ENCODE assay signal across 10 mouse cellular contexts in the genomic region with DNA sequence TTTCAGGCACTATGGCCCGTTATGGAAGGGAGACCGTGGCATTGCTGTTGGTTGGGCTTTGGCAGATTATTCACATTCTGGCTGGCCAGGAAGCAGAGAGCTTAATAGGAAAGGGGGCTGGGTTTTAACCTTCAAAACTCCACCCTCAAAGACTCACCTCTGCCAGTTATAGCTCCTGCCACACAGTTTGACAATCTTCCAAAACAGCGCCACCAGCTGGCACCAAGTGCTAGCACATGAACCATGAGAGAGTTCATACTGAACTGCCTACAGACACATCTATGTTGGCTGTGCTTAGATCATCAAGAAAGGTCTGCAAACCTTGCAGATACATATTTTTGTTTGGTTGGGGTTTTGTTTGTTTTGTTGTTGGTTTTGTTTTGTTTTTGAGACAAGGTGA. TPM values are rescaled to one million over a fixed set of nuclear protein-coding genes. Genes with fewer than 3 reads are reported as not detected.
DNase-seq lines count a peak whose midpoint lies in the region; ATAC-seq and TF ChIP-seq lines count a peak whose summit lies in the region.
"Had no signal": no experiment of that assay in that cellular context is flagged by ENCODE, and none has a peak within 500 bp of the region (broad histone marks: within the 10 kb centered on the region; RNA-seq: fewer than 3 reads in every experiment).

No protein-coding gene starts in this region.

- no peak for TF ChIP-seq EP300 in ES-Bruce4 (IDR thresholded peaks at IDR 0.05; ENCODE audit: insufficient read depth, low read depth, low read length)
- TF ChIP-seq EP300 in stomach, postnatal 0 days (optimal IDR thresholded peaks at IDR 0.05), result no peak

- no peak overlapping the region for H3K4me2 ChIP-seq in kidney, embryonic 14.5 days (replicated peaks; ENCODE audit: low read depth, low read length)
- no peak overlapping the region for H3K4me2 ChIP-seq in stomach, postnatal 0 days (replicated peaks; ENCODE audit: low read depth)
- no peak overlapping the region for H3K4me2 ChIP-seq in forebrain, embryonic 11.5 days (ENCODE audit: low read depth, low read length, severe bottlenecking)
- H3K4me2 ChIP-seq: embryonic facial prominence, embryonic 13.5 days; neural tube, embryonic 12.5 days had no signal

- peak; percentile 63 for TF ChIP-seq CTCF in kidney, adult 2 months (conservative IDR thresholded peaks at IDR 0.05; ENCODE audit: insufficient read depth, insufficient read length, low read depth, low read length)
- TF ChIP-seq CTCF in ES-Bruce4 (IDR thresholded peaks at IDR 0.05; ENCODE audit: low read depth, low read length), result peak; percentile 56
- peak; percentile 55 for TF ChIP-seq CTCF in stomach, postnatal 0 days (IDR thresholded peaks at IDR 0.05; ENCODE audit: low read depth)

- H3K9ac ChIP-seq in kidney, embryonic 14.5 days (ENCODE audit: low read depth, low read length), result no peak overlapping the region
- H3K9ac ChIP-seq in ES-Bruce4 (ENCODE audit: low read depth, poor library complexity, severe bottlenecking), result no peak overlapping the region
- no peak overlapping the region for H3K9ac ChIP-seq in stomach, postnatal 0 days (ENCODE audit: low read length)
- no peak overlapping the region for H3K9ac ChIP-seq in forebrain, embryonic 11.5 days (ENCODE audit: low read length)
- H3K9ac ChIP-seq: embryonic facial prominence, embryonic 13.5 days; neural tube, embryonic 12.5 days had no signal

- intact Hi-C loops in gastrocnemius, postnatal 36 days (cut with DNase I), result loop anchor here (5.0 kb wide), 1 partner anchor 43 kb away; no protein-coding TSS in a partner anchor

- no peaks in the 10 kb centered on the region for H3K36me3 ChIP-seq in kidney, adult 2 months (ENCODE audit: control insufficient read depth, insufficient read depth, low read length)
- no peaks in the 10 kb centered on the region for H3K36me3 ChIP-seq in kidney, embryonic 14.5 days (ENCODE audit: control insufficient read depth, insufficient read depth, low read length)
- H3K36me3 ChIP-seq in ES-Bruce4 (ENCODE audit: control insufficient read depth, insufficient read depth, low read length, poor library complexity, severe bottlenecking), result no peaks in the 10 kb centered on the region
- H3K36me3 ChIP-seq in stomach, postnatal 0 days (ENCODE audit: control insufficient read depth, insufficient read depth, low read length), result no peaks in the 10 kb centered on the region
- H3K36me3 ChIP-seq in forebrain, embryonic 11.5 days (ENCODE audit: control insufficient read depth, insufficient read depth, low read length), result no peaks in the 10 kb centered on the region
- H3K36me3 ChIP-seq: embryonic facial prominence, embryonic 13.5 days; neural tube, embryonic 12.5 days had no signal

- no peaks in the 10 kb centered on the region for H3K9me3 ChIP-seq in kidney, embryonic 14.5 days (ENCODE audit: control insufficient read depth, low read length)
- no peaks in the 10 kb centered on the region for H3K9me3 ChIP-seq in ES-Bruce4 (replicated peaks; ENCODE audit: control insufficient read depth, insufficient read depth, low read length, poor library complexity, severe bottlenecking)
- no peaks in the 10 kb centered on the region for H3K9me3 ChIP-seq in stomach, postnatal 0 days (ENCODE audit: control insufficient read depth, low read length)
- H3K9me3 ChIP-seq in forebrain, embryonic 11.5 days (ENCODE audit: control insufficient read depth, low read length), result no peaks in the 10 kb centered on the region
- H3K9me3 ChIP-seq: embryonic facial prominence, embryonic 13.5 days; neural tube, embryonic 12.5 days had no signal

- DNase-seq in kidney, adult 2 months, result peak; percentile 67
- peak; percentile 55 for DNase-seq in adrenal gland, postnatal 25 days
- peak; percentile 48 to 53 for DNase-seq in gastrocnemius, postnatal 36 days
- peak; percentile 30 for DNase-seq in stomach, postnatal 0 days (ENCODE audit: low spot score)
- no peak for DNase-seq in forebrain, embryonic 11.5 days (ENCODE audit: low spot score)

- no peak for ATAC-seq in kidney, embryonic 14.5 days (ENCODE audit: low FRiP score, low TSS enrichment)
- no peak for ATAC-seq in stomach, postnatal 0 days (ENCODE audit: low FRiP score, low TSS enrichment)
- ATAC-seq in forebrain, embryonic 11.5 days (replicated peaks; ENCODE audit: low FRiP score), result no peak
- no peak for ATAC-seq in megakaryocyte, adult 5-6 weeks (ENCODE audit: poor library complexity, severe bottlenecking)

- peak overlapping the region; percentile 89 for H3K27ac ChIP-seq in kidney, adult 2 months (ENCODE audit: insufficient read depth, low read depth, low read length)
- H3K27ac ChIP-seq in kidney, embryonic 14.5 days (ENCODE audit: low read depth, low read length), result no peak overlapping the region
- peak overlapping the region; percentile 87 for H3K27ac ChIP-seq in ES-Bruce4 (ENCODE audit: insufficient read depth, low read length)
- no peak overlapping the region for H3K27ac ChIP-seq in stomach, postnatal 0 days (replicated peaks)
- H3K27ac ChIP-seq in forebrain, embryonic 11.5 days (ENCODE audit: low read depth, low read length), result no peak overlapping the region
- H3K27ac ChIP-seq: embryonic facial prominence, embryonic 13.5 days; neural tube, embryonic 12.5 days had no signal

- no peak for TF ChIP-seq POLR2A in kidney, adult 2 months (IDR thresholded peaks at IDR 0.05; ENCODE audit: low read depth, low read length)
- no peak for TF ChIP-seq POLR2A in ES-Bruce4 (IDR thresholded peaks at IDR 0.05; ENCODE audit: insufficient read depth, low read length)

- H3K27me3 ChIP-seq in kidney, adult 2 months (replicated peaks; ENCODE audit: control insufficient read depth, insufficient read depth, low read length), result no peaks in the 10 kb centered on the region
- H3K27me3 ChIP-seq in kidney, embryonic 14.5 days (ENCODE audit: control insufficient read depth, insufficient read depth, low read length), result no peaks in the 10 kb centered on the region
- no peaks in the 10 kb centered on the region for H3K27me3 ChIP-seq in ES-Bruce4 (ENCODE audit: control insufficient read depth, insufficient read depth, low read length, poor library complexity, severe bottlenecking)
- H3K27me3 ChIP-seq in stomach, postnatal 0 days (ENCODE audit: control insufficient read depth, insufficient read depth, low read length), result no peaks in the 10 kb centered on the region
- no peaks in the 10 kb centered on the region for H3K27me3 ChIP-seq in forebrain, embryonic 11.5 days (ENCODE audit: control insufficient read depth, insufficient read depth, low read length)
- H3K27me3 ChIP-seq: embryonic facial prominence, embryonic 13.5 days; neural tube, embryonic 12.5 days had no signal

- no peak overlapping the region for H3K4me3 ChIP-seq in kidney, adult 2 months (ENCODE audit: insufficient read depth, low read depth, low read length)
- no peak overlapping the region for H3K4me3 ChIP-seq in kidney, embryonic 14.5 days (ENCODE audit: low read length)
- H3K4me3 ChIP-seq in ES-Bruce4 (ENCODE audit: low read depth, low read length), result no peak overlapping the region
- no peak overlapping the region for H3K4me3 ChIP-seq in stomach, postnatal 0 days (ENCODE audit: low read depth, low read length)
- no peak overlapping the region for H3K4me3 ChIP-seq in forebrain, embryonic 11.5 days (ENCODE audit: low read depth, low read length)
- H3K4me3 ChIP-seq: embryonic facial prominence, embryonic 13.5 days; neural tube, embryonic 12.5 days had no signal

- WGBS in kidney, adult 2 months, result 44% methylated on average over 3 of the region's 3 CpGs
- 60% methylated on average over 3 of the region's 3 CpGs for WGBS in kidney, embryonic 14.5 days
- 50% methylated on average over 3 of the region's 3 CpGs for WGBS in stomach, postnatal 0 days
- 70% methylated on average over 3 of the region's 3 CpGs for WGBS in forebrain, embryonic 11.5 days

- H3K4me1 ChIP-seq in kidney, adult 2 months (ENCODE audit: control insufficient read depth, insufficient read depth, low read length), result peaks cover 15% of the 10 kb centered on the region
- H3K4me1 ChIP-seq in kidney, embryonic 14.5 days (ENCODE audit: control insufficient read depth, insufficient read depth, low read length), result peaks cover 6% of the 10 kb centered on the region; the same call in 1 of the 2 replicates
- peaks cover 6% of the 10 kb centered on the region for H3K4me1 ChIP-seq in ES-Bruce4 (ENCODE audit: control insufficient read depth, insufficient read depth, low read length)
- 0 out of 2 replicates have a peak, but pooled peaks cover 2% of the 10 kb centered on the region for H3K4me1 ChIP-seq in stomach, postnatal 0 days (replicated peaks; ENCODE audit: control insufficient read depth, insufficient read depth)
- H3K4me1 ChIP-seq in forebrain, embryonic 11.5 days (replicated peaks; ENCODE audit: control insufficient read depth, insufficient read depth, low read length), result no peaks in the 10 kb centered on the region
- H3K4me1 ChIP-seq: neural tube, embryonic 12.5 days had no signal

RNA-seq across cellular contexts. Expression of gene Mkln1, which starts 28.7 kb away (rescaled TPM):
- polyA plus RNA-seq in kidney, adult 2 months (2012; rRNA removed), result 50.4 and 84.5 TPM in 2 replicates
- 155 and 212 TPM in 2 replicates for polyA plus RNA-seq in kidney, embryonic 14.5 days (2014; fragmentation: Nextera tagmentation; extraction: Ambion mirVana)
- 143 and 153 TPM in 2 replicates for polyA plus RNA-seq in ES-Bruce4 (2011; ENCODE audit: insufficient read depth, insufficient read length, low read depth, missing spikeins)
- 182 and 190 TPM in 2 replicates for total RNA-seq in adrenal gland, postnatal 25 days (2021)
- total RNA-seq in gastrocnemius, postnatal 36 days (2021), result 100 to 1,000 TPM; 140 to 143 TPM
- 108 and 116 TPM in 2 replicates for polyA plus RNA-seq in stomach, postnatal 0 days (2015; fragmentation: Nextera tagmentation; extraction: Ambion mirVana)
- 208 and 221 TPM in 2 replicates for polyA plus RNA-seq in forebrain, embryonic 11.5 days (2014; fragmentation: Nextera tagmentation; extraction: Ambion mirVana)
- 139 and 155 TPM in 2 replicates for total RNA-seq in megakaryocyte, adult 5-6 weeks (2015)
- 148 and 160 TPM in 2 replicates for total RNA-seq in megakaryocyte, adult 5-6 weeks (2017)

Comparison
In these comparisons a context has a peak if more than half of its experiments do, and no peak if none do; other contexts are left out.
1. H3K27ac ChIP-seq: peak in kidney, adult 2 months (single experiment) and ES-Bruce4 (single experiment); none in kidney, embryonic 14.5 days (single experiment), stomach, postnatal 0 days (single experiment) and forebrain, embryonic 11.5 days (single experiment).
2. Peak in every context shown above with its lines, with median percentiles within 50 percentile points of each other: CTCF ChIP-seq.